Mouse (Mus musculus) adrenal gland, postnatal 4 days (tissue): Measurements from ENCODE around the gene Fat1. TPM values are rescaled to one million over a fixed set of nuclear protein-coding genes. Genes with fewer than 3 reads are reported as not detected.
"Not testable (repeated sequence)": the region's sequence is repeated elsewhere in the genome, so short reads cannot be mapped to it uniquely, and the experiment has no call there.

ENCODE experiments used
- DNase-seq, 2 experiments: peaks; one replicate each; pipeline ENCODE4 v3.0.0; 2021 to 2022; ENCODE audit warnings: low spot score in 2 of 2, mixed read lengths in 2 of 2
- total RNA-seq, 2 experiments: library from RNA; stranded (reverse); gene quantifications; 2 replicates each; pipeline ENCODE4 v1.2.3; 2021

Gene Fat1
- total RNA-seq, 2 experiments from 2014 or later, result 75.5 to 90.7 TPM

DNA sequence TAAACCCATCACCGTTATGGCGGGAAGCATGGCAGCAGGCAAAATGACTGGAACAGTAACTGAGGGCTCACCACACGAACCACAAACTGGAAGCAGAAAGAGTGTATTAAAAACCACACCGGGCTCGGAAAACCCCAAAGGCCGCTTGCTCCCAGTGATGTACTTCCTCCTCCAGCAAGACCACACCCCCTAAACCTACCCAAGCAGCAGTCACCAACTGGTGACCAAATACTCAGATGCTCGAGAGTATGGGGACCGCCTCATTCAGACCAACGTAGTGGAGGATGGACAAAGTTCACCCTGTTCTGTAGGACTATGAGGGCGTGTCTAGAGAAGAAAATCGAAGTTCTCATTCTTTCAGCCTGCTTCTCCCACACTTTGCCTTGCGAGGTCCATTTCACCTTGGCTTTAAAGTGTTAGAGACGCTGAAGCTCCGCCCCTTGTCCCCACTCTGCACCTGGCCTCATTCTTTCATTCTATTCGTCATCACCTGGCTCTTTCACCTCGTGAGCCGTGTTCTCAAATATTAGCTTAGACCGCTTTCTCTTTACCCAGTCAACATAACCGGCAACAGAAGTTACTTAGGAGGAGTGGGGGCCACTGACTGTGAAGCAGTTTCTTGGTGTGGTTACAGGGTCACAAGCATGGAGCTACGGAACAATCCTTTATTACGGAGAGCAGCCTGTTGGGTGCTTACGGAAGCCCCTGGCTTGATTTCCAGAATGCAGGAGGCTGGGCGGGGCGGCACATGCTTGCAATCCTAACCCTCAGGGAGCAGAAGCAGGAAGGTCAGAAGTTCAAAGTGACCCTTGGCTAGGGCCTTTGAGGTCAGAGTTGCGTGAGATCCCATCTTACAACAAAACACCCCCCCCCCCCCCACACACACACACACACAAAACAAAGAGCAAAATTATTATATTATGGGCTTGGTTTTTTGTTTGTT, 128.0 kb downstream of the Fat1 start:
- DNase-seq, result no peak

- no peak for DNase-seq
These were observed 129.1 kb downstream of the Fat1 start for GRCm38 (mm10) chr8:45064197-45064869.

- DNase-seq, result not testable (repeated sequence)
These were observed 130.1 kb downstream of the Fat1 start for GRCm38 (mm10) chr8:45065391-45065790.

DNA sequence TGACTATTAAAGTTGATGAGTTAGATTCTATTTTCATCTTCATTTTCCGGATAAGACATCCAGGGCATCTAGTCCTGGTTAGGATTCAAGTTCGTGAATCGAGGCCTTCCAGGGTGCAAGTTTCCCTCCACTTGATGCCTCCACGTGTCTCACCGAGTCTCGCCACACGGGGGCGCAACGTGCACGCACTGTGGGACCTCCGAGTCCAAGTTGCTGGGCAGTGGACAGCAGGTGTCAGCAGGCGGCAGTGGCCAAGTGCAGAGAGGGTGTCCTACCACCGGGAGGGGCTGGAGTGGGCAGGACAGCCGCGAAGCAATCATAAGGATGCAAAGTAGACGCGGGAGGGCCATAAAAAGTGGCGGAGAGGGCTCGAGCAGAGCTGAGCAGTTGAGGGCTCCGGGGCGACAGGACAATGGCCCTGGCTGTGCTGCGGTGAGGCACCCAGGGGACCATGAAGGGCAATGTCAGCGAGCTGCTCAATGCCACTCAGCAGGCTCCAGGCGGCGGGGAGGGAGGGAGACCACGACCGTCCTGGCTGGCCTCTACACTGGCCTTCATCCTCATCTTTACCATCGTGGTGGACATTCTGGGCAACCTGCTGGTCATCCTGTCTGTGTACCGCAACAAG, 133.6 kb downstream of the Fat1 start, which contains the start of gene Mtnr1a:
Gene Mtnr1a, plus strand, starts transcription at position 379 of the 628 bp plus-strand sequence.
- peak; percentile 86 for DNase-seq

- no peak for DNase-seq
These were observed 135.7 kb downstream of the Fat1 start for GRCm38 (mm10) chr8:45070949-45071348.

- DNase-seq, result no peak
These were observed 145.6 kb downstream of the Fat1 start for GRCm38 (mm10) chr8:45080850-45081249.

DNA sequence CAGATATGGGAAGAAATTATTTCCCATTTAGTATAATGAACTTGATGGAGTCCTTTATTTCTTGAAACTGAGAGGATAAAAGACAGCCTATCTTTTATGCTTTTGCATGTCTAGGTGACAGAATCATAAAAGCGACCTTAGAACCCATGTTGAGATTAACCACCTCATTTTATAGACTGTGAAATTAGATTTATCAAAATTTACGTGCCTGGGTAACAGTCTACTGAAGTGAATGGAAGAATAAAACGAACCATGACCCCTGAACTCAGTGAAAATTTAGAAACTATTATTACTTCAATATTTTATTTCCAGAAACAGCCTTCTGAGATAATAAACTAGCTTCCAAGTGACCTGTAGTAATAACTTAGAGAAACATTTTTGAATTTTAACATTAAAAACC, 158.4 kb downstream of the Fat1 start:
- no peak for DNase-seq

Other genes with a start within 250 kb of the Fat1 start
- gene Mtnr1a, start 133.7 kb downstream of the Fat1 start, total RNA-seq, result under 1 TPM in 1 of 2 experiments, not detected in 1; 0.36 TPM